In genomic region chr2:102099702-102100450, GRCm38 (mm10) we compare ENCODE assay signal across 16 mouse cellular contexts.
DNase-seq lines count a peak whose midpoint lies in the region; TF ChIP-seq lines count a peak whose summit lies in the region.
"Had no signal": no experiment of that assay in that cellular context is flagged by ENCODE, and none has a peak within 500 bp of the region (broad histone marks: within the 10 kb centered on the region; RNA-seq: fewer than 3 reads in every experiment).

No protein-coding gene starts in this region.

- intact Hi-C loops in heart, postnatal 36 days (cut with DNase I), result no loop called here
- intact Hi-C loops in left cerebral cortex, adult 2 months (cut with DNase I), result loop anchor here (5.0 kb wide), 2 partner anchors 68 to 157 kb away; no protein-coding TSS in a partner anchor

- H3K27ac ChIP-seq in left cerebral cortex, adult 2 months, result 0 out of 2 replicates have a peak overlapping the region, but pooled peaks have one; percentile 36
- H3K27ac ChIP-seq: embryonic facial prominence, embryonic 10.5 days; forebrain, embryonic 13.5 days; hindbrain, postnatal 0 days; midbrain, embryonic 10.5 days; neural tube, embryonic 12.5 days had no signal

- no peak overlapping the region for H3K4me3 ChIP-seq in left cerebral cortex, adult 2 months
- H3K4me3 ChIP-seq: embryonic facial prominence, embryonic 10.5 days; forebrain, embryonic 13.5 days; midbrain, embryonic 10.5 days; neural tube, embryonic 12.5 days had no signal

- no peak for TF ChIP-seq CTCF in left cerebral cortex, adult 2 months (IDR thresholded peaks at IDR 0.05)

- peak; percentile 14 to 23 for DNase-seq in heart, postnatal 36 days
- DNase-seq in heart, adult 11 months, result no peak
- no peak for DNase-seq in left cerebral cortex, adult 2 months (ENCODE audit: extremely low spot score in 1 of 2, low spot score in 2 of 2)
- DNase-seq in left cerebral cortex, adult 8-10 months (ENCODE audit: low spot score in 2 of 2), result no peak
- peak; percentile 54 for DNase-seq in lung, postnatal 10 days
- DNase-seq in skeletal muscle tissue, adult 2 months (ENCODE audit: low read depth, low spot score), result peak; percentile 7
- DNase-seq in layer of hippocampus, postnatal 14 days (ENCODE audit: low spot score in 2 of 2), result no peak
- DNase-seq: cerebellum, postnatal 14 days; liver; liver, postnatal 0 days; thymus, postnatal 25 days had no signal

Comparison
In these comparisons a context has a peak if more than half of its experiments do, and no peak if none do; other contexts are left out.
1. DNase-seq: peak in heart, postnatal 36 days (2 of 2), lung, postnatal 10 days (single experiment) and skeletal muscle tissue, adult 2 months (single experiment); none in heart, adult 11 months (single experiment), left cerebral cortex, adult 2 months (0 of 2), left cerebral cortex, adult 8-10 months (0 of 2) and layer of hippocampus, postnatal 14 days (0 of 2).